Mouse (Mus musculus) liver, postnatal 0 days (tissue): Measurements from ENCODE around the gene Adamts4.

Source experiments
- CTCF ChIP-seq: sonication (generic); IDR thresholded peaks from 2 replicates; pipeline ENCODE4 v1.5.1; 2016; ENCODE audit warnings: antibody characterized with exemption, low read depth
- EP300 ChIP-seq: IDR thresholded peaks from 2 replicates; pipeline ENCODE4 v1.6.1; 2016; ENCODE audit warnings: antibody characterized with exemption, low read depth, mild to moderate bottlenecking

GRCm38 (mm10) chr1:171234538-171234937, 15.7 kb upstream of the Adamts4 start:
- TF ChIP-seq CTCF (no peak), EP300 (no peak)
